ENCODE assay signal across 8 mouse cellular contexts in genomic region chr2:71787591-71788460, GRCm38 (mm10). TPM values are rescaled to one million over a fixed set of nuclear protein-coding genes. Genes with fewer than 3 reads are reported as not detected.
DNase-seq lines count a peak whose midpoint lies in the region; ATAC-seq and TF ChIP-seq lines count a peak whose summit lies in the region.

No protein-coding gene starts in this region.

- H3K4me1 ChIP-seq in testis, adult 2 months (ENCODE audit: control insufficient read depth, insufficient read depth, low read length): peaks cover 3% of the 10 kb centered on the region
- peaks cover 23% of the 10 kb centered on the region for H3K4me1 ChIP-seq in forebrain, embryonic 15.5 days
- no peaks in the 10 kb centered on the region; the same call in 1 of the 2 replicates for H3K4me1 ChIP-seq in lung, postnatal 0 days (ENCODE audit: insufficient read depth, low read depth, low read length)
- peaks cover 20% of the 10 kb centered on the region for H3K4me1 ChIP-seq in small intestine, adult 2 months (ENCODE audit: control insufficient read depth, insufficient read depth, insufficient read length, low read length)

- 1% methylated on average over 32 of the region's 32 CpGs for WGBS in forebrain, embryonic 15.5 days
- WGBS in lung, postnatal 0 days: 4% methylated on average over 32 of the region's 32 CpGs
- WGBS in small intestine, adult 2 months: 5% methylated on average over 32 of the region's 32 CpGs

- no peaks in the 10 kb centered on the region; the same call in 1 of the 2 replicates for H3K27me3 ChIP-seq in testis, adult 2 months (ENCODE audit: control insufficient read depth, insufficient read depth, low read length)
- H3K27me3 ChIP-seq in forebrain, embryonic 15.5 days: no peaks in the 10 kb centered on the region
- no peaks in the 10 kb centered on the region for H3K27me3 ChIP-seq in lung, postnatal 0 days (replicated peaks; ENCODE audit: insufficient read depth, low read length)
- H3K27me3 ChIP-seq in small intestine, adult 2 months (ENCODE audit: control insufficient read depth, insufficient read depth, low read length): peaks cover 2% of the 10 kb centered on the region; the same call in 1 of the 2 replicates

- no peak for TF ChIP-seq EP300 in lung, postnatal 0 days (IDR thresholded peaks at IDR 0.05)

- H3K4me3 ChIP-seq in testis, adult 2 months (ENCODE audit: control insufficient read depth, low read depth, low read length): peak overlapping the region; percentile 84
- H3K4me3 ChIP-seq in forebrain, embryonic 15.5 days: peak overlapping the region; percentile 87
- H3K4me3 ChIP-seq in lung, postnatal 0 days (ENCODE audit: low read depth, low read length): peak overlapping the region; percentile 77
- peak overlapping the region; percentile 81 for H3K4me3 ChIP-seq in small intestine, adult 2 months (ENCODE audit: low read depth, low read length)

- TF ChIP-seq POLR2A in testis, adult 2 months (IDR thresholded peaks at IDR 0.05; ENCODE audit: control insufficient read depth, low read depth, low read length): no peak
- no peak for TF ChIP-seq POLR2A in brain, embryonic 14.5 days (IDR thresholded peaks at IDR 0.05; ENCODE audit: borderline replicate concordance, extremely low read depth, insufficient read depth, insufficient read length, poor library complexity, severe bottlenecking)
- TF ChIP-seq POLR2A in small intestine, adult 2 months (IDR thresholded peaks at IDR 0.05; ENCODE audit: low read depth, low read length): peak; percentile 21; the same call in 1 of the 2 replicates

- no peaks in the 10 kb centered on the region for H3K9me3 ChIP-seq in forebrain, embryonic 15.5 days
- no peaks in the 10 kb centered on the region for H3K9me3 ChIP-seq in lung, postnatal 0 days (ENCODE audit: low read length)

- TF ChIP-seq CTCF in testis, adult 2 months (IDR thresholded peaks at IDR 0.05; ENCODE audit: control insufficient read depth, insufficient read depth, insufficient replicate concordance, low read depth, low read length): no peak
- TF ChIP-seq CTCF in brain, embryonic 14.5 days (IDR thresholded peaks at IDR 0.05; ENCODE audit: borderline replicate concordance, extremely low read depth, insufficient read depth, insufficient read length): peak; percentile 25; the same call in 1 of the 2 replicates
- TF ChIP-seq CTCF in lung, postnatal 0 days (IDR thresholded peaks at IDR 0.05): peak; percentile 35; the same call in 1 of the 2 replicates
- no peak for TF ChIP-seq CTCF in small intestine, adult 2 months (IDR thresholded peaks at IDR 0.05; ENCODE audit: extremely low read depth, insufficient read length, insufficient replicate concordance, low read depth, low read length)

- DNase-seq in testis, postnatal 14 days (ENCODE audit: low spot score): no peak
- peak; percentile 63 for DNase-seq in brain, embryonic 14.5 days (ENCODE audit: low read depth)
- peak; percentile 71 for DNase-seq in kidney, adult 11 months
- DNase-seq in lung, postnatal 0 days (ENCODE audit: low spot score): peak; percentile 52
- no peak for DNase-seq in left cerebral cortex, adult 9 months (ENCODE audit: low spot score in 2 of 2)

- H3K36me3 ChIP-seq in testis, adult 2 months (ENCODE audit: control insufficient read depth, insufficient read depth, low read length): no peaks in the 10 kb centered on the region
- no peaks in the 10 kb centered on the region for H3K36me3 ChIP-seq in forebrain, embryonic 15.5 days
- H3K36me3 ChIP-seq in lung, postnatal 0 days (ENCODE audit: insufficient read depth, low read length): no peaks in the 10 kb centered on the region
- no peaks in the 10 kb centered on the region for H3K36me3 ChIP-seq in small intestine, adult 2 months (ENCODE audit: control insufficient read depth, insufficient read depth, low read length)

- ATAC-seq in forebrain, embryonic 15.5 days (replicated peaks): peak; percentile 59; the same call in 1 of the 2 replicates
- no peak; the same call in 1 of the 2 replicates for ATAC-seq in lung, postnatal 0 days

- peak overlapping the region; percentile 83 for H3K9ac ChIP-seq in forebrain, embryonic 15.5 days (replicated peaks)
- H3K9ac ChIP-seq in lung, postnatal 0 days (replicated peaks; ENCODE audit: low read depth): peak overlapping the region; percentile 80

- H3K27ac ChIP-seq in testis, adult 2 months (ENCODE audit: control insufficient read depth, insufficient read depth, low read depth, low read length): no peak overlapping the region
- peak overlapping the region; percentile 77; the same call in 1 of the 2 replicates for H3K27ac ChIP-seq in forebrain, embryonic 15.5 days (replicated peaks)
- H3K27ac ChIP-seq in lung, postnatal 0 days (ENCODE audit: low read length): peak overlapping the region; percentile 92
- H3K27ac ChIP-seq in small intestine, adult 2 months (ENCODE audit: insufficient read depth, low read depth, low read length): peak overlapping the region; percentile 88

- H3K4me2 ChIP-seq in forebrain, embryonic 15.5 days (replicated peaks): peak overlapping the region; percentile 95
- peak overlapping the region; percentile 93 for H3K4me2 ChIP-seq in lung, postnatal 0 days (replicated peaks; ENCODE audit: low read depth, low read length)

RNA-seq across cellular contexts. Expression of gene Itga6, which starts 42.4 kb away (rescaled TPM):
- 4.8 and 5.2 TPM in 2 replicates for polyA plus RNA-seq in testis, adult 2 months (2012; rRNA removed)
- polyA plus RNA-seq in brain, embryonic 14.5 days (2012; rRNA removed): 30.7 and 36.8 TPM in 2 replicates
- 25.7 TPM in 2 replicates for polyA plus RNA-seq in forebrain, embryonic 15.5 days (2015; fragmentation: Nextera tagmentation; extraction: Ambion mirVana)
- 78.2 and 79.1 TPM in 2 replicates for polyA plus RNA-seq in lung, postnatal 0 days (2015; fragmentation: Nextera tagmentation; extraction: Ambion mirVana)
- 23.5 and 49.8 TPM in 2 replicates for polyA plus RNA-seq in small intestine, adult 2 months (2012; rRNA removed)

Comparison
In these comparisons a context has a peak if more than half of its experiments do, and no peak if none do; other contexts are left out.
1. CTCF ChIP-seq: peak in brain, embryonic 14.5 days (single experiment) and lung, postnatal 0 days (single experiment); none in testis, adult 2 months (single experiment) and small intestine, adult 2 months (single experiment).
2. DNase-seq: peak in brain, embryonic 14.5 days (single experiment), kidney, adult 11 months (single experiment) and lung, postnatal 0 days (single experiment); none in testis, postnatal 14 days (single experiment) and left cerebral cortex, adult 9 months (0 of 2).
3. Peak in every context shown above with its lines, with median percentiles within 50 percentile points of each other: H3K4me3 ChIP-seq.